Mouse (Mus musculus): Measurements from ENCODE around the gene Pttg1ip.

- TF ChIP-seq CTCF (IDR thresholded peaks at IDR 0.05; ENCODE audit: borderline replicate concordance, extremely low read depth, insufficient read depth, insufficient read length) (no peak), POLR2A (IDR thresholded peaks at IDR 0.05; ENCODE audit: borderline replicate concordance, extremely low read depth, insufficient read depth, insufficient read length, poor library complexity, severe bottlenecking) (no peak)
Observed at GRCm38 (mm10) chr10:77603021-77603420, 21.5 kb downstream of the Pttg1ip start.
